Mouse (Mus musculus) brain, embryonic 14.5 days (tissue): ENCODE measurements around the gene BC016579. TPM values are rescaled to one million over a fixed set of nuclear protein-coding genes. Genes with fewer than 3 reads are reported as not detected.

Source experiments
- DNase-seq: peaks from one replicate; pipeline ENCODE4 v3.0.0-alpha.2; 2011; ENCODE audit warnings: low read depth
- CTCF ChIP-seq: fragments of 200-500 bp; IDR thresholded peaks from 2 replicates; pipeline ENCODE4 v1.5.1; 2012; ENCODE audit warnings: inconsistent platforms, mild to moderate bottlenecking, moderate library complexity, borderline replicate concordance; ENCODE audit not compliant: insufficient read depth, insufficient read length; ENCODE audit errors: extremely low read depth
- POLR2A ChIP-seq: fragments of 200-500 bp; IDR thresholded peaks from 2 replicates; pipeline ENCODE4 v1.6.1; 2012; ENCODE audit warnings: mild to moderate bottlenecking, inconsistent platforms, borderline replicate concordance; ENCODE audit not compliant: poor library complexity, insufficient read depth, insufficient read length, severe bottlenecking; ENCODE audit errors: extremely low read depth
- polyA plus RNA-seq: library from polyadenylated mRNA; depleted of rRNA; stranded (reverse); fragments of >200 nt; gene quantifications from 2 replicates; pipeline ENCODE4 v1.2.3, GENCODE M21; 2012; rRNA removed

Gene BC016579
- polyA plus RNA-seq, 1 experiment: 0.22 TPM

DNA sequence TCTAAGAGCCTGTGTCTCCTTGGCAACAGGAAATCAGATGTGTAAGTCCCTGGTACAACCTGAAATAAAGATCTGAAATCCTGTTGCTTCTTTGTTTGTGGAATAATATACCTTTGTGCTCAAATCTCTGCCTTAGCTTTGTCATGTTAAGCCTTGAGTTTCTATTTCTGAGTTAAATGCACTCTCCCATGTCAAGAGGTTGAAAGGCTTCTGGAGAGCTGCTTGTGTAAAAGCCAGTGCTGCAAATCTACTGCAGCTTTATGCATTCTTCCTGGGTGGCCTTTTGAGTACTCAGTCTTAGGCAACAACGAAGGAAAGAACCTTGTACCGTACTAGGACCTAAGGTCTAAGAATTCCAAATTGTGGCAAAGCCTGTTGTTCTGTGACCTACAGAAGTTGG, 40.6 kb downstream of the BC016579 start:
- TF ChIP-seq CTCF: no peak
- TF ChIP-seq POLR2A: no peak
- peak; percentile 32 for DNase-seq

DNA sequence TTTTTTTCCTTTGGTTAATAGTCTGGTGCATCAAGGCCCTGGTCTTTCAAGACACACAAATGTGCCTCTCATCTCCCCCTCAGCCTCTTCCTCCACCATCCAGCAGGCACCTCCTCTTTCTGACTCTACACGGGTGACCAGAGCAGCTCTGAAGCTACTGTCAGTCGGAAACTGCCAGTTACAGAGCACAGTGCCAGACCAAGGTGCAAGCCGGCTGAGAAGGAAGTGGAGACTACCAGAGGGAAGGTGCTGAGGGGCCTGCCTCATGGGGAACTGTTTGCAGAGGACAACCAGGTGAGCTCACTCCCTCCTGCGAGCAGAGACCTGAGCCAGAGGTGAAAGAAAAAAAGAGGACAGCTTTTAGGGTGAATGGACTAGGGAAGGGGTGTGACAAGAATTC, 43.6 kb downstream of the BC016579 start, which contains the start of gene Gcsam:
Gcsam (plus strand) TSS at position 114 of the 400 bp plus-strand sequence.
- no peak for TF ChIP-seq POLR2A
- no peak for TF ChIP-seq CTCF
- no peak for DNase-seq

DNA sequence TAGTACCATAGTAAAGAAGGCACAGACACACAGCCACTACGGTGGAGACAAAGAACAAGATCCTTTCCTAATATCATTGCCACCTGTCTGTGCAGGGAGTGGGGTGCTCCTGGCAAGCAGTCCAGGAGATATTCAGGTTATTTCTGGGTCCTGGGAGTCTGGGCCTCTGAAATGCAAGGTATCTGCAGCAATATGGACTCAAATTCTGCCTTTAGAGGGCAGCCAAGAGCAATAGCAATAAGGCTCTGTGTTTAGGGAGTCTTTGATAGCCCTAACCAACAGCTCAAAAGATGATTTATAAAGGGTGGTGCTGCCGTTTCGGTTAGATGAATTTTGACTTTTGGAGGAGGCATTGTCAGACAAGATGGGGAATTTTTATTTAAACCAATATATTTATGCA, 44.6 kb downstream of the BC016579 start:
- DNase-seq: peak; percentile 43
- TF ChIP-seq CTCF: peak; percentile 50; the same call in 1 of the 2 replicates
- TF ChIP-seq POLR2A: no peak

DNA sequence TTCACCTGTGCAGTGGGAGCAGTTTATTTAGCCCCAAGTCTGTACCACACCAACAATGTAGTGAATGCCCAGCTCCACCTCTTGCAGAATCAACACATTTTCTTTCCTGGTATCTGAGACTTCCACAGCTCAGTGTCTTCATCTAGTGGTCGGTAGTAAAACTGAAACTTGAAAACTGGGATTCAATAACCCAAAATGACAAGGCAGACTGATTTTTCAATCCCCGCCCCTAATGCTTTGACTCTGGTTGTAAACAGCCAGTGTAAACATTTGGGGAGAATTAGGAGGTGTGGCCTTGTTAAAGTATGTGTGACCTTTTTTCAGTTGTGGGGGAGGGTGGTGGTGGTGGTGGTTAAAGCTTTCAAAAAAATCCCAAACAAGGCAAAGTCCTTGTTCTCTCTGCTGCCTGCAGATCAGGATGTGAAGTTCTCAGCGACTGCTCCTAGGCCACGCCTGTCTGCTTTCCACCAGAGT, 45.4 kb downstream of the BC016579 start:
- TF ChIP-seq CTCF (peak; percentile 42; the same call in 1 of the 2 replicates), POLR2A (no peak)
- peak; percentile 54 for DNase-seq

DNA sequence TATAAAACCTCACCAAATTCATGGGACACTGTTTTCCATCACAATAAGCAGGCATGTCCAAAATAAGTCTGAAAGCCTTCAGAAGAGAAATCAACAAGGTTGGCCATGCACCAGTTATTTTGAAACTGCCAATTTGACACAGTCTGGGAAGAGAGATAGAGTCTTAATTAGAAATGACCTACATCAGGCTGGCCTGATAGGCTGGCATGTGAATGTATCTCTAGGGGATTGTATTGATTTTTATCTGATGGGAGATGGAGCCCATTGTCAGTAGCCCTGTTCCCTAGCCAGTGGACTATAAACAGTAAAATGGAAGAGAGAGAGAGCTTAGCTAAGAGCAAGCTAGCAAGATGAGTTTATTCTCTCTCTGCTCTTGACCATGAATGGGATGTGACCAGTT, 58.4 kb downstream of the BC016579 start:
- peak; percentile 5 for DNase-seq
- no peak for TF ChIP-seq POLR2A
- no peak for TF ChIP-seq CTCF

DNA sequence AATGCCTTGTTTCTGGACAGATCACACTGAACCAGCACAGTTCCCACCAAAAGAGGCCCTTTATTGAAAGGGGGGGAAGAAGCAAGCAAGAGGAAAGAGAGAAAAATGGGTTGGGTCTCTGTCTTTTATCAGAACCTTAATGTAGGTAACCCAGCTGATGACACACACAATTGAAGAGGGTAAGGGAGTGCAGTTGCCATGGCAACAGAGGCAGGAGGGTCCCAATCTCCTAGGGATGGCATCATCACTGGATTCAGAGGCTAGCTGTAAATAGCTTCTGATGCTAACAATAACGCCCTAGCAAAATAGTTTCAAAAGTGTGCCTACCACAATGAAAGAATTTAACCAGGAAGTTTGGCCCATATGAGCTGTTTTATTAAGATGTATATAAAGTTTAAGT, 60.2 kb downstream of the BC016579 start:
- TF ChIP-seq CTCF (no peak), POLR2A (no peak)
- peak; percentile 60 for DNase-seq

DNA sequence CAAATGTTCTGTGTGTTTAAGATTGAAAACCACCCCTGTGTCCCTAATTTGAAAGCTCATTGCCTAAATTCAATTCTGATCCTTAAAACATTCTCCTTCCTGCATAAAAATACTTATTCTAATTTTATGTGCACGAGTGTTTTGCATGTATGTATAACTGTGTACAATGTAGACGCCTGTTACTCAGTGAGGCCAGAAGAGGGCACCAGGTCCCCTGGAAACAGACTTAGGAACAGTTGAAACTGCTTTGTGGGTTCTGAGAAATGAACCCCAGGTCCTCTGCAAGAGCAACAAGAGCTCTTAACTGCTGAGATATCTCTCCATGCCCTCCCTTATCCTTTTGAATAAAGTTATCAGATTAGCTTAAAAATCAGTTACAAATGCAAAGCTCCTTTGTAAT, 71.4 kb downstream of the BC016579 start:
- DNase-seq: peak; percentile 33
- TF ChIP-seq POLR2A: no peak
- TF ChIP-seq CTCF: peak; percentile 42; the same call in 1 of the 2 replicates

DNA sequence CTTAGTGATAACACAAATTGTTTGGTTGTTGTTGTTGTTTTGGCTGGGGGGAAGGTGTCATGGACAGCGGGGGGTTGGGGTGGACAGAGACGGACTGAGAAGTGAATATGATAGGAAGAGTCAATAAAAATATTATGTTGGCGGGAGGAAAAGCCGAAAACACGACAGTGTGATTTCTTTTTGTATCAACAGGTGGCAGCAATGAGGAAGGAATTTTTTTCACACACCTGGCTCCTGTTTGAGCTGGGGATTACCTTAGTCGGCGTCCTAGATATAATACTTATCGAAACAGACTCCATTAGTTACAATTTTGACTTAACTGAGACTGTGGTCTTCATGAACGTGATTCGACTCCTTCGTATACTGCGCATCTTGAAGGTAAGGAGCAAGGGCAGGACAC, 74.0 kb downstream of the BC016579 start:
- TF ChIP-seq POLR2A: no peak
- TF ChIP-seq CTCF: no peak
- no peak for DNase-seq

Other genes with a start within 250 kb of the BC016579 start
- 179 and 203 TPM in 2 replicates for gene Cd200, start 245.0 kb downstream of the BC016579 start, polyA plus RNA-seq
- not detected in 2 replicates for gene Gm609, start 161.1 kb downstream of the BC016579 start, polyA plus RNA-seq
- gene Gm17783, start 122.0 kb downstream of the BC016579 start, polyA plus RNA-seq: not detected in 2 replicates
- not detected in 2 replicates for gene Slc9c1, start 118.8 kb downstream of the BC016579 start, polyA plus RNA-seq
- 0.04 and 0.05 TPM in 2 replicates for gene Gcsam, start 43.7 kb downstream of the BC016579 start, polyA plus RNA-seq
- 1.5 and 2.2 TPM in 2 replicates for gene Tmprss7, start 39.6 kb upstream of the BC016579 start, polyA plus RNA-seq
- 403 and 481 TPM in 2 replicates for gene Tagln3, start 70.5 kb upstream of the BC016579 start, polyA plus RNA-seq
- 29.3 and 34.5 TPM in 2 replicates for gene Abhd10, start 88.9 kb upstream of the BC016579 start, polyA plus RNA-seq